Mouse (Mus musculus): ENCODE measurements around the gene Cpne6.

The Cpne6 gene

DNA sequence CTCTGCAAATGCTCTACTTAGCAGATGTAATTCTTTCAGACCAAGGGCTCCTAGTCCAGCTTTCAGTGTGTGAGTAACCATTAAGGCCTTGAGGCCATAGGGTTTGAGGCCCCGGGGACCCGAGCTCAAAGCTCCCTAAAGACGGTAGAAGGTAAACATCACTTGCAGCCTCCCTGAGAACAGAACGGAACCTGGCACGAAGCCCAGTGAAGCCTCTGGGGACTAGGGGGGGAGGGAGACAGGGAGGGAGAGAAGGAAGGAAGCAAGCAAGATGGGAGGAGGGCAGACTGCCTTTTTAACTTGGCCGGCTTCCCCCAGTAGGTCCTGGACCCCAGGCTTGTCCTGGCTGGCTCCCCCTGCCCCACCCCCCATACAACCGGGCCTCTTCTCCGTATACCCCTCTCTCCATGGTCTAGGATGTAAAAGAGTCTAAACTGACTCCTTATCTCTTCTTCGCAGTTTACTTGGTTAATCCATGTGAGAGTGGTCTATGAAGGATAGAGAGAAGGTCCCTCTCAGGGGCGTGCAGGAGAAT is 30.6 kb downstream of the Cpne6 start:
- in situ Hi-C loops (cut with MboI; ENCODE audit: low pct_unique_long_range_greater_than_20kb in 1 of 2, low sequenced_read_pairs in 2 of 2, unreplicated experiment in 1 of 2), result no loop called here

DNA sequence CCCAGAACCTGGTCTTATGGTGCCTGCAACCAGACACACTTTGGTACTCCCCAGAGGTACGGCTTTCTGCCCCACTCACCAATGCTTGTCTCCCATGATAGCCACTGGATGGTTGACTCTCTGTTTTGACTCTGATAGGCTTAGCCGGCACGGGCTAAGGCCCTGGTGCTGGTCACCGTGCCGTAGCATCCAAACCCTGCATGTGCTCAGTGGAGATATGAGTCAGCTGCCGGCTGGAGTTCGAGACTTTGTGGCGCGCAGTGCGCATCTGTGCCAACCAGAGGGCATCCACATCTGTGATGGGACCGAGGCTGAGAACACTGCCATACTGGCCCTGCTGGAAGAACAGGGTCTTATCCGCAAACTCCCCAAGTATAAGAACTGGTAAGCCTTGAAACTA is 32.0 kb downstream of the Cpne6 start:
- in situ Hi-C loops (cut with MboI; ENCODE audit: low pct_unique_long_range_greater_than_20kb in 1 of 2, low sequenced_read_pairs in 2 of 2, unreplicated experiment in 1 of 2), result no loop called here

DNA sequence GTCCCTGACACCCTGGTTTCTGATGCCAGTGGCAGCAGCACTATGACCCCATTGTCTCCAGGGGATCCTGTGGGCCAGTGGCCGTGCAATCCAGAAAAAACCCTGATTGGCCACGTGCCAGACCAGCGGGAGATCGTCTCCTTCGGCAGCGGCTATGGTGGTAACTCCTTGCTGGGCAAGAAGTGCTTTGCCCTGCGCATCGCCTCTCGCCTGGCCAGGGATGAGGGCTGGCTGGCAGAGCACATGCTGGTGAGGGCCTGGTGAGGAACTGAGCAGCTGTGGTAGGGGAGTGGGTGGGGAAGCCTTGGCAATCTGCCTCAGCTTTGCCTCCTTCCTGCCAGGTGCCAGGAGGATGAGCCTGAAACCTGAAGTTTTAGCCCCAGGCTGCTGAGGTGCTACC is 34.1 kb downstream of the Cpne6 start:
- in situ Hi-C loops (cut with MboI; ENCODE audit: low pct_unique_long_range_greater_than_20kb in 1 of 2, low sequenced_read_pairs in 2 of 2, unreplicated experiment in 1 of 2), result no loop called here

DNA sequence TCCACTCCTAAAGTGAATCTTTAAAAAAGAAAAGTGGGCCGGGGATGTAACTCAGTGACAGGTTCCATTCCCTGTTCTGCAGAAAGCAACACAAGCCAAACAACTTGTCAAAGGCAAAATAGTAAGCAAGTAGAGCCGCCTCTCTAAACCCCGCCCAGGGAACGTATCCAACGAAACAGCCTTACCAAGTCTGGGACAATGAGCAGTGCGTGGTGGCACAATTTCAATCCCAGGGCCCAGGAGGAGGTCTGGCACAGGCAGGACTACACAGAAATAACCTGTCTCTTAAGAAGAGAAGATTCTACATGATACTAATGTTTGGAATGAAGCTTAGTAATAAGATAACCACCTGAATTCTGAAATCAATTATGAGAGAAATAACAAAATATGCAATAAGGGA is 39.9 kb downstream of the Cpne6 start:
- in situ Hi-C loops (cut with MboI; ENCODE audit: low pct_unique_long_range_greater_than_20kb in 1 of 2, low sequenced_read_pairs in 2 of 2, unreplicated experiment in 1 of 2), result no loop called here

DNA sequence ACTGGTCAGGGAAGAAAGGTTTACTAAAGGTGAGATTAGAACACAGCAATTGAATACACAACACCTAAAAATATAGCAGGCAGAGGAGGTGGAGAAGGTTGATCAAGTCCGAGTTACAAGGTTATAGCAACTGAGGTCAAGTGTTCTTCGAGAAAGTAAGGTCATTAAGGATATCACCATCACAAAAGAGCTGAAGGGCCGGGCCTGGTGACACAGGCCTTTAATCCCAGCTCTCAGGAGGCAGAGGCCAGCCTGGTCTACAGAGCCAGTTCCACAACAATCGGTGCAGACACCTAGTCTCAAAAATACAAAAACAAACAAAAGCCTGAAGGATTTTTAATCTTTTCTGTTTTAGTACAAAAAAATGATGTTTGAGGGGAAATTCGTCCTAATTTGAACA is 41.1 kb downstream of the Cpne6 start:
- in situ Hi-C loops (cut with MboI; ENCODE audit: low pct_unique_long_range_greater_than_20kb in 1 of 2, low sequenced_read_pairs in 2 of 2, unreplicated experiment in 1 of 2), result no loop called here

DNA sequence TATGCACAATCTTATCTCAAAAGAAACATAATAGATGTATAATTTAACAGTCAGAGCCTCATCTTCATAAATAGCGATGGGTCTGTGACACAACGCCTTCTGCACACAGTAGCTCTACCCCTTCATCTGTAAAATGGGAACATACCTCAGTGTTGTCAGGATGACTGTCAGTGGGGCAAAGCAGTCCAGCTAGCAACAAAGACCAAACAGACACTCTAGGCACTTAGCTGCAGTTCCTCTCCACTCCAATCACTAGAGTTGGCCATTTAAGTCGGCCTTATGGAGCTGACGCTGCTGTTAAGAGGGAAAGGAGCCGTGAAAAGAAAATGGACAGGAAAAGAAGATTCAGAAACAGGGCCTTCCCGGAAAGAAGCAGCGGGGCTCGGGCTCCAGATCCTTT is 41.5 kb downstream of the Cpne6 start:
- in situ Hi-C loops (cut with MboI; ENCODE audit: low pct_unique_long_range_greater_than_20kb in 1 of 2, low sequenced_read_pairs in 2 of 2, unreplicated experiment in 1 of 2), result no loop called here

DNA sequence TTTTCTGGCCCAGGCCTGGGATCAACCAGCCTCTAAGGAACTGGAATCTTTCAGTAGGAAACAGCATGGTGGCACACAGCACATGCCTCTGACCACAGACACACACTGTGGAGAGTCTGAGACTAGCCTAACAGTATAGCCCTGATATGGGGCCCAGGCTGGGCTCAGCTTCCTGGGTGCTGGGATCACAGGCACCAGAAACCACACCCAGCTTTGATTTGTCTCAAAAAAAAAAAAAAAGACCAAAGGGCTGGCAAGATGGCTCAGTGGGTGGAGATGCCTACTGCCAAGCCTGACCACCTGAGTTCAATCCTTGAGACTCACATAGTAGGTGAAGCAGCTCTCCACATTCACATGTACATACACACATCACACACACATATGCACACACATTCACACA is 44.4 kb downstream of the Cpne6 start:
- in situ Hi-C loops (cut with MboI; ENCODE audit: low pct_unique_long_range_greater_than_20kb in 1 of 2, low sequenced_read_pairs in 2 of 2, unreplicated experiment in 1 of 2), result no loop called here

DNA sequence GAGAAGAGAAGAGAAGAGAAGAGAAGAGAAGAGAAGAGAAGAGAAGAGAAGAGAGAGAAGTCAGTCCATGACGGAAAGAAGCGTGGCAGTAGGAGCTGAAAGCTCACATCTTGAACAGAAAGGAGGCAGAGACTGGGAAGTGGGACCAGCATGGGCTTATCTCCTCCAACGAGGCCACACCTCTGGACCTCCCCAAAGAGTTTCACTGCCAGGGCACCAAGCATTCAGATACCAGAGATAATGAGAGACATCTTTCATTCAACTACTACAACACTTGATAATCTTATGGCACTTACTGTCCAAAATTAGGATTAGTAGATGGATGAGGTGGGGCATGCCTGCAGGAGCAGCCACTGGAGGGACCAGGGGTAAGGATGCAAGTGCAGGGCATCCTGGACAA is 45.5 kb downstream of the Cpne6 start:
- in situ Hi-C loops (cut with MboI; ENCODE audit: low pct_unique_long_range_greater_than_20kb in 1 of 2, low sequenced_read_pairs in 2 of 2, unreplicated experiment in 1 of 2), result no loop called here

DNA sequence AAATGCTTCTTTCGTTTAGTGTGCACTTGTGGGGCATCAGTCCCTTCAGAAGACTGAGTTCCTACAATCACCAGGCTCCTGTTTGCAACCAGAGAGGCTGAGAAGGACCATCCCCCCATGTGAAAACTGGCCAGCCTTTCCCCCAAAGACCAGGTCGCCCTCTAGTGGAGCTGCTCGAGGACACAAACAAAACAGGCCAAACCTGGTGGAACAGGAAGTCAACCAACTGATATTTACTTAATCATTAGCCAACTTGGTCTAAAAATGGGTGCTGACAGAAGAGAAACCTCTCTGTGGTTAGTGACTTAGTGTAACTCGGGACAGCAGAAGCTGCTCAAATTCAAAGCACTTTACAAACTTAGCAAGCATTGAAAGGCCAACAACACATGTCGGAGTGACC is 46.8 kb downstream of the Cpne6 start:
- in situ Hi-C loops (cut with MboI; ENCODE audit: low pct_unique_long_range_greater_than_20kb in 1 of 2, low sequenced_read_pairs in 2 of 2, unreplicated experiment in 1 of 2), result no loop called here

DNA sequence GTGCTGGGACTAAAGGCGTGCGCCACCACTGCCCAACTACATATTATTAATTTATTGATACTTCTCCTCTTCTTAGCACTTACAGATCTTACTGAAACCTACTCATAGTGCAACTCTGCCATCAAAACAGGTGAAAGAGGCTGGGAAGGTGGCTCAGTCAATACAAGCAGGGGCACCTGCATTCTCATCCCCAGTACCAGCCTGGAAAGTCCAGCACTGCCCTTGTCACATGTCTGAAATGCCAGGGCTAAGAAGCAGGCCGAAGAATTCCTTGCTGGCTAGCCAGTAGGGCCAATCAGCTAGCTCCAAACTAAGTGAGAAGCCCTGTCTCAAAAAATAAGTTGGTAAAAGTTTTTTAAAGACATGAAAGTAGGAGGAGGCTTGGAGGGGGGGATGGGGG is 47.3 kb downstream of the Cpne6 start:
- in situ Hi-C loops (cut with MboI; ENCODE audit: low pct_unique_long_range_greater_than_20kb in 1 of 2, low sequenced_read_pairs in 2 of 2, unreplicated experiment in 1 of 2), result no loop called here

DNA sequence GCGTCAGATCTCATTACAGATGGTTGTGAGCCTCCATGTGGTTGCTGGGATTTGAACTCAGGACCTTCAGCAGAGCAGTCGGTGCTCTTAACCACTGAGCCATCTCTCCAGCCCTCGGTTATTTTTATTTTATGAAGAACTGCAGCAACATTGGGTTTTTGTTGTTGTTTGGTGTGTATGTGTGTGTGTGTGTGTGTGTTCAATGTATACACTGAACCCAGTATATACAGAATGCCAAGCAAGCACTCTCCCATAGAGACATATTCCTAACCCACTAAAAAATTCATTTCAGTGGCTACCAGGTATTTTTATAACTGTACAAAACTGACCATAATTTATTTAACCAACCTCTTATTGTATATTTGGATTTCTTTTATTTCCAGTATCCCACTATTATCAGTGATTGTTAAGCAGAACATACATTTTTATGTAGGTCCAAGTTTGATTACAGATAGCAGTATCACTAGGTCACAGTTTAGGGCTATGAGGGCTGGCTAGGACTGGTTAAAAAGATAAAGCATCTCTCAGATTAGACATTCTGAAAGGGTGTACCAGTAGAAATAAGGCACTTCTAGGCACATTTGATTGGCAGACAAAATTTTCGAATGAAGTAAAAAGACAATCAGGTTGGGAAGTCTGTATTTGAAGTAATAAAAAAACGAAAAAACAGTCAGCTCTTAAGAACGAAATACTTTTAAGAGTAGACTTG is 48.6 kb downstream of the Cpne6 start:
- in situ Hi-C loops (cut with MboI; ENCODE audit: low pct_unique_long_range_greater_than_20kb in 1 of 2, low sequenced_read_pairs in 2 of 2, unreplicated experiment in 1 of 2), result no loop called here

DNA sequence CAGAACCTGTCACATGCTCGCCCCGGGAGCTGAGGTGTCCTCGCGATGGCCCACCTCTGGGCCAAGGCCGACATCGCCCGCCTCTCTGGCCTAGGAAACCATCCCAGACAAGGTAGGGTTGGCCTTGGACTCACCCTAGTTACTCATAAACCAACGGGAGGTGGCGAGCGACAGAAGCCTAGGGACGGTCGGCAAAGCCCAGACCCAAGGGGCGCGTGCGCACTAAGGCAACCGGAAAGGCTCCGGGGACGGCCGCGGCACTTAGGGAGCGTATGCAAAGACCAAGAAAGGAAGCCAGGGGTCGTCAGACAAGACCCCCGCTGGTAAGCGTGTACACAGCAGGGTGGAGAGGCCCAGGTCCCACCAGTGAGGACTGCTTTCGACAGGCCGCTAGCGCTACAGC is 49.6 kb downstream of the Cpne6 start, which contains the start of gene Dcaf11:
TSS of gene Dcaf11 (plus strand) at position 208 of the 403 bp plus-strand sequence.
- in situ Hi-C loops (cut with MboI; ENCODE audit: low pct_unique_long_range_greater_than_20kb in 1 of 2, low sequenced_read_pairs in 2 of 2, unreplicated experiment in 1 of 2), result no loop called here

DNA sequence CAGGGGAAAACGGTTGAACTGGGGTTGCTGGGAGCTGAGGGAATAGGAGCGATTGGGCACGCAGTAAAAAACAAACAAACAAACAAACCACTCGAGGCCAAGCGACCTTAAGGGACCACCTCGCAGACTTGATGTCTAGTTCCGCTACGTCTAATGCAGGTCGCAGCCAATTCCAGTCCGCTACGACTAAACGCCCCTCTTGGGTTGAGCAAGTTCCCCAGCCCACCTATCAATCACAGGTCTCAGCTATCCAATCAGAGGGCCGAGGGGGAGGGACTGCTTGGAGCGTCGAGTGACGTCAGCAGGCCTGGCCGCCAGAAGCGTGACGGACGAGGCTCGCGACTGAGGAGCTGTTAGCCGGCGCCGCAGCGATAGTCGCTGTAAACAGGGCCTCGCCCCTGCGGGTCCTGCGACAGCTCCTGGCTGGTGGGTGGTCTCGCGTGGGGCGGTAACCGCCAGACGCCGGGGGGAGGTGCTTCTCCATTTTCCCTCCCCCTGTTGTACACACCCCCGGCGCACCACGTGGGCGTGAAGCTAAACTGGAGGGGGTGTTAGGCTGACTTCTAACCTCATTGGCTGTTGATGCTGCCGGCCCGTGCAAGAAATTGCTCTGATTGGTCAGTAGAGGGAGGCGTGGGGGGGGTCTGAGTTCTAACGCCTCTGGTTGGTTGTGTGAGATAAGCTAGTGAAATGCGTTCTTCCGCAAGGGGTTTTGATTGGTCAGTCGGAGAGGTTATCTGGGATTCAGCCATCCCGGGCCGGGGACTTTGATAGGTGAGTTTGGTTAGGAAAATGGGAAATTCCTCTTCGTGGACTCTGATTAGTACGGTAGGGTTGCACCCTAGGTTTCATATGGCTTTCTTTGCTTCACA is 50.2 kb downstream of the Cpne6 start, which contains the start of gene A730061H03Rik:
TSS of gene A730061H03Rik (minus strand) at position 205 of the 872 bp plus-strand sequence.
- in situ Hi-C loops (cut with MboI; ENCODE audit: low pct_unique_long_range_greater_than_20kb in 1 of 2, low sequenced_read_pairs in 2 of 2, unreplicated experiment in 1 of 2), result no loop called here

DNA sequence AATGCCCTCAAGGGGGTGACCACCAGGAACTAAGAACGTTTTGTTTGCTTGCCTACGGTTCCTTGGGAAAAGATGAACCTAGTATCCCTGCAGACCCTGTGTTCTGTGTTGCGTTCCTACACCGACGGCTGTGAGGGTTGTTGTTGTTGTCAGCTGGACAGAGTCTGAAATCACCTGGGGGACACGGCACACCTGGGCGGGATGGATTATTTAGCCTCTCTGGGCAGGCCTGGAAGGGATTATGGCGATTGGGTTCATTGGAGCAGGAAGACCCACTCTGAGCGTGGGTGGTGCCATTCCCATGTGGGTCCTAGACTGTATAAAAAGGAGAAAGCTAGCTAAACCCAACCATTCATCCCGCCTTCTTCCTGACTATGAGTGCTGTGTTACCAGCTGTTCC is 51.6 kb downstream of the Cpne6 start:
- in situ Hi-C loops (cut with MboI; ENCODE audit: low pct_unique_long_range_greater_than_20kb in 1 of 2, low sequenced_read_pairs in 2 of 2, unreplicated experiment in 1 of 2), result no loop called here

DNA sequence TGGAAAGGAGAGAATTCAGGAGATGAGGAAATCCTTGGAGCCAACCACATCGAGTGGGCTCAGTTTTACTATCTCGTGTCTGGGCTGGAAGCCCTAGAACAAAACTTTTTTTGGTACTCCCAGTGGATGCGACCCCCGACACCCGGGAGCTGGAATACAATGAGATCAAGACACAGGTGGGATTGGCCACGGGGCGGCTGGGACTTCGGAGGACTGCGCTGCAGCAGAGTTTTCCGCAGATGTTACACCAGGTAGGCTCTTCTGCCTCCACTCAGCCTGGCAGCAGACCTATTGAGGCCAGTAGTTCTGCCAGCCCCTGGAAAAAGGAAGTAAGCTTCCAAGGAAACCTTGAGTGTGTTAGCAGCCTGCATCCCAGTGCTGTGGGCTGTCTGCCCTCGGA is 53.0 kb downstream of the Cpne6 start:
- in situ Hi-C loops (cut with MboI; ENCODE audit: low pct_unique_long_range_greater_than_20kb in 1 of 2, low sequenced_read_pairs in 2 of 2, unreplicated experiment in 1 of 2), result no loop called here

DNA sequence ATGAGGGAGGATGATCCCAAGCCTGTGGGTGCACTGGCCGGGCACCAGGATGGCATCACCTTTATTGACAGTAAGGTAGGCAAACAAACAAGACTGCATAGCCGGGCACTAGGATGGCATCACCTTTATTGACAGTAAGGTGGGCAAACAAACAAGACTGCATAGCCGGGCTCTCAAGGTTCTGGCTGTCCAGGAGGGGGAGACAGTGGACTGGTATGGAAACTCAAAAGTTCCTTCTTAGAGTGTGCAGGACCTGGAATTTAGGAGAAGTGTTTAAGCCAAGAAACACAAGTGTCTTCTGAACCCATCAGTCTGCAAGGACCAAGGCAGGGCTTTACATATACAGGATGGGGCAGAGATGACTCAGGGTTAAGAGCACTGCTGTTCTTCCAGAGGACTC is 55.5 kb downstream of the Cpne6 start:
- in situ Hi-C loops (cut with MboI; ENCODE audit: low pct_unique_long_range_greater_than_20kb in 1 of 2, low sequenced_read_pairs in 2 of 2, unreplicated experiment in 1 of 2), result no loop called here
